Mouse (Mus musculus) MEL (cell line): ENCODE results near the gene Wwc1. TPM values are rescaled to one million over a fixed set of nuclear protein-coding genes. Genes with fewer than 3 reads are reported as not detected.

Experiments used
- DNase-seq: peaks from one replicate; pipeline ENCODE4 v3.0.0; 2011; ENCODE audit warnings: low read depth, low spot score
- H3K27ac ChIP-seq: 2 replicates; pipeline ENCODE4 v1.5.1; 2012; ENCODE audit warnings: low read depth, mild to moderate bottlenecking, control low read depth, low read length, moderate library complexity; ENCODE audit not compliant: control insufficient read depth
- H3K27me3 ChIP-seq, 2 experiments: fragments of 150-350 bp in 1 of 2; sonication (generic) in 1 of 2; 2 replicates each; pipeline ENCODE4 v1.6.1; 2012; ENCODE audit warnings: low read length in 2 of 2, mild to moderate bottlenecking in 2 of 2, improper control_type of control experiment in 1 of 2, moderate library complexity in 1 of 2; ENCODE audit not compliant: insufficient read depth in 2 of 2, control insufficient read depth in 1 of 2
- H3K36me3 ChIP-seq, 2 experiments: 2 replicates each; pipeline ENCODE4 v1.6.1; 2012 to 2014; ENCODE audit warnings: low read length in 2 of 2, improper control_type of control experiment in 1 of 2, inconsistent platforms in 1 of 2, mild to moderate bottlenecking in 1 of 2; ENCODE audit not compliant: insufficient read depth in 2 of 2, control insufficient read depth in 1 of 2
- H3K4me1 ChIP-seq, 2 experiments: fragments of 150-350 bp in 1 of 2; sonication (generic) in 1 of 2; 2 replicates each; pipeline ENCODE4 v1.6.1; 2012; ENCODE audit warnings: low read length in 2 of 2, improper control_type of control experiment in 1 of 2, mild to moderate bottlenecking in 1 of 2; ENCODE audit not compliant: insufficient read depth in 2 of 2, control insufficient read depth in 1 of 2
- H3K4me3 ChIP-seq, 2 experiments: fragments of 150-350 bp in 1 of 2; sonication (generic) in 1 of 2; 2 replicates each; pipeline ENCODE4 v1.5.1; 2012; ENCODE audit warnings: low read depth in 2 of 2, low read length in 2 of 2, mild to moderate bottlenecking in 2 of 2, moderate library complexity in 2 of 2, control low read depth in 1 of 2, improper control_type of control experiment in 1 of 2; ENCODE audit not compliant: control insufficient read depth in 1 of 2, insufficient read depth in 1 of 2
- H3K79me2 ChIP-seq: 2 replicates; pipeline ENCODE4 v1.6.1; 2012; ENCODE audit warnings: mild to moderate bottlenecking, low read length, moderate library complexity; ENCODE audit not compliant: control insufficient read depth, poor library complexity, insufficient read depth
- H3K9ac ChIP-seq: 2 replicates; pipeline ENCODE4 v1.6.1; 2012; ENCODE audit warnings: low read depth, mild to moderate bottlenecking, control low read depth, low read length, moderate library complexity; ENCODE audit not compliant: control insufficient read depth, poor library complexity, severe bottlenecking
- H3K9me3 ChIP-seq: fragments of 150-350 bp; sonication (generic); replicated peaks from 2 replicates; pipeline ENCODE4 v1.6.1; 2012; ENCODE audit warnings: mild to moderate bottlenecking, low read length, improper control_type of control experiment, moderate library complexity; ENCODE audit not compliant: insufficient read depth
- CHD1 ChIP-seq: IDR thresholded peaks from 2 replicates; pipeline ENCODE4 v1.6.1; 2012; ENCODE audit warnings: low read depth, mild to moderate bottlenecking, inconsistent platforms, low read length, improper control_type of control experiment
- CHD2 ChIP-seq: IDR thresholded peaks from 2 replicates; pipeline ENCODE4 v1.6.1; 2011; ENCODE audit warnings: low read length, improper control_type of control experiment
- CTCF ChIP-seq, 3 experiments: IDR thresholded peaks in 2 of 3; conservative IDR thresholded peaks in 1 of 3; 2 replicates each; pipeline ENCODE4 v1.5.1; 2011 to 2012; ENCODE audit warnings: low read length in 3 of 3, low read depth in 2 of 3, mild to moderate bottlenecking in 2 of 3, improper control_type of control experiment in 1 of 3, inconsistent platforms in 1 of 3, mixed read lengths in 1 of 3, moderate library complexity in 1 of 3; ENCODE audit not compliant: control insufficient read depth in 1 of 3, insufficient read depth in 1 of 3, poor library complexity in 1 of 3, severe bottlenecking in 1 of 3
- GABPA ChIP-seq: IDR thresholded peaks from 2 replicates; pipeline ENCODE4 v1.6.1; 2012; ENCODE audit warnings: low read depth, mild to moderate bottlenecking, inconsistent platforms, low read length, improper control_type of control experiment, moderate library complexity
- GATA1 ChIP-seq: IDR thresholded peaks from 2 replicates; pipeline ENCODE4 v1.6.1; 2011; ENCODE audit warnings: low read depth, low read length, improper control_type of control experiment
- JUND ChIP-seq: IDR thresholded peaks from 2 replicates; pipeline ENCODE4 v1.6.1; 2011; ENCODE audit warnings: low read depth, mild to moderate bottlenecking, improper control_type of control experiment, low read length
- KAT2A ChIP-seq: conservative IDR thresholded peaks from 2 replicates; pipeline ENCODE4 v1.6.1; 2012; ENCODE audit warnings: low read depth, low read length, improper control_type of control experiment, inconsistent platforms
- MAFK ChIP-seq: IDR thresholded peaks from 2 replicates; pipeline ENCODE4 v1.6.1; 2011; ENCODE audit warnings: low read depth, mild to moderate bottlenecking, low read length, improper control_type of control experiment, borderline replicate concordance
- MAZ ChIP-seq: IDR thresholded peaks from 2 replicates; pipeline ENCODE4 v1.6.1; 2012; ENCODE audit warnings: low read depth, mild to moderate bottlenecking, inconsistent platforms, low read length, improper control_type of control experiment
- MYC ChIP-seq: IDR thresholded peaks from 2 replicates; pipeline ENCODE4 v1.6.1; 2011; ENCODE audit warnings: low read depth, mild to moderate bottlenecking, low read length, improper control_type of control experiment, moderate library complexity
- NELFE ChIP-seq: IDR thresholded peaks from 2 replicates; pipeline ENCODE4 v1.6.1; 2011; ENCODE audit warnings: low read depth, low read length, improper control_type of control experiment
- POLR2AphosphoS2 ChIP-seq: IDR thresholded peaks from 2 replicates; pipeline ENCODE4 v1.6.1; 2011; ENCODE audit warnings: low read length, improper control_type of control experiment
- POLR2AphosphoS5 ChIP-seq: IDR thresholded peaks from 2 replicates; pipeline ENCODE4 v1.6.1; 2012; ENCODE audit warnings: low read depth, borderline replicate concordance, mild to moderate bottlenecking, inconsistent platforms, low read length, moderate library complexity, mixed read lengths
- RAD21 ChIP-seq: IDR thresholded peaks from 2 replicates; pipeline ENCODE4 v1.6.1; 2011; ENCODE audit warnings: mild to moderate bottlenecking, low read depth, low read length, improper control_type of control experiment
- RCOR1 ChIP-seq: IDR thresholded peaks from 2 replicates; pipeline ENCODE4 v1.6.1; 2012; ENCODE audit warnings: low read depth, mild to moderate bottlenecking, inconsistent platforms, low read length, improper control_type of control experiment
- SIN3A ChIP-seq: IDR thresholded peaks from 2 replicates; pipeline ENCODE4 v1.6.1; 2012; ENCODE audit warnings: low read length, improper control_type of control experiment, inconsistent platforms
- SMC3 ChIP-seq: IDR thresholded peaks from 2 replicates; pipeline ENCODE4 v1.6.1; 2011; ENCODE audit warnings: low read depth, low read length, improper control_type of control experiment
- TAL1 ChIP-seq: IDR thresholded peaks from 2 replicates; pipeline ENCODE4 v1.6.1; 2012; ENCODE audit warnings: mild to moderate bottlenecking, inconsistent platforms, low read length, moderate library complexity, mixed read lengths
- TBP ChIP-seq: IDR thresholded peaks from 2 replicates; pipeline ENCODE4 v1.8.0; 2011; ENCODE audit warnings: low read depth, low read length, improper control_type of control experiment
- ZC3H11A ChIP-seq: IDR thresholded peaks from 2 replicates; pipeline ENCODE4 v1.6.1; 2012; ENCODE audit warnings: low read depth, mild to moderate bottlenecking, inconsistent platforms, low read length, improper control_type of control experiment
- ZMIZ1 ChIP-seq: IDR thresholded peaks from 2 replicates; pipeline ENCODE4 v1.6.1; 2012; ENCODE audit warnings: low read depth, mild to moderate bottlenecking, inconsistent platforms, low read length, improper control_type of control experiment, moderate library complexity
- ZNF384 ChIP-seq: IDR thresholded peaks from 2 replicates; pipeline ENCODE4 v1.6.1; 2012; ENCODE audit warnings: low read depth, mild to moderate bottlenecking, inconsistent platforms, low read length, improper control_type of control experiment
- polyA plus RNA-seq, 2 experiments: library from polyadenylated mRNA; stranded (reverse) in 1 of 2; unstranded in 1 of 2; fragments of >175 nt in 1 of 2; fragments of >200 nt in 1 of 2; gene quantifications; 2 replicates each; pipeline versions ENCODE4 v1.2.1 to v1.2.4; 2012; ENCODE audit warnings: low replicate concordance in 2 of 2, low read depth in 1 of 2; ENCODE audit not compliant: insufficient read length in 2 of 2, insufficient read depth in 1 of 2, missing spikeins in 1 of 2
- total RNA-seq: library from RNA; depleted of rRNA; stranded (reverse); fragments of 300-350 nt; gene quantifications from 2 replicates; pipeline ENCODE4 v1.2.3, GENCODE M21; 2012

Wwc1 gene
- total and polyA plus RNA-seq, 3 experiments: 0.39 to 0.46 TPM; not detected in 1

GRCm38 (mm10) chr11:35892293-35892692 lies 88.0 kb downstream of the Wwc1 start (continued):
- no peak for TF ChIP-seq TBP

- H3K9me3 ChIP-seq: no peaks in the 10 kb centered on the region
- no peaks in the 10 kb centered on the region for H3K27me3 ChIP-seq
- H3K36me3 ChIP-seq: no peaks in the 10 kb centered on the region
- TF ChIP-seq POLR2AphosphoS5 (no peak), ZNF384 (no peak), SIN3A (no peak), POLR2AphosphoS2 (no peak), ZC3H11A (no peak), TAL1 (no peak), NELFE (no peak), JUND (no peak)
- H3K27ac ChIP-seq: no peak overlapping the region
- no peaks in the 10 kb centered on the region for H3K79me2 ChIP-seq
- DNase-seq: no peak
- H3K4me3 ChIP-seq: no peak overlapping the region
- H3K9ac ChIP-seq: no peak overlapping the region
- H3K4me1 ChIP-seq: no peaks in the 10 kb centered on the region
Measured at GRCm38 (mm10) chr11:35888790-35889189, 91.5 kb downstream of the Wwc1 start.

GRCm38 (mm10) chr11:35882777-35883176 lies 97.5 kb downstream of the Wwc1 start:
- Histone ChIP-seq H3K9me3 (no peaks in the 10 kb centered on the region), H3K27me3 (no peaks in the 10 kb centered on the region; a peak in 1 of 4 replicates), H3K9ac (no peak overlapping the region), H3K79me2 (no peaks in the 10 kb centered on the region), H3K4me3 (no peak overlapping the region), H3K36me3 (no peaks in the 10 kb centered on the region), H3K27ac (no peak overlapping the region), H3K4me1 (no peaks in the 10 kb centered on the region)
- TF ChIP-seq SMC3 (no peak), CHD2 (no peak), MAFK (no peak), ZC3H11A (no peak), RCOR1 (no peak), POLR2AphosphoS2 (no peak), GABPA (no peak), CTCF (IDR thresholded peaks at IDR 0.05 in 2 of 3, conservative IDR thresholded peaks at IDR 0.05 in 1 of 3; ENCODE audit: control insufficient read depth in 1 of 3, insufficient read depth in 1 of 3, low read depth in 2 of 3, low read length in 3 of 3, poor library complexity in 1 of 3, severe bottlenecking in 1 of 3) (no peak), ZNF384 (no peak), KAT2A (no peak), JUND (no peak), MYC (no peak), RAD21 (no peak), ZMIZ1 (no peak), MAZ (no peak), TBP (no peak), GATA1 (no peak), CHD1 (no peak)
- DNase-seq: no peak
